Mouse (Mus musculus): Measurements from ENCODE around the gene Shf.

Gene Shf

DNA sequence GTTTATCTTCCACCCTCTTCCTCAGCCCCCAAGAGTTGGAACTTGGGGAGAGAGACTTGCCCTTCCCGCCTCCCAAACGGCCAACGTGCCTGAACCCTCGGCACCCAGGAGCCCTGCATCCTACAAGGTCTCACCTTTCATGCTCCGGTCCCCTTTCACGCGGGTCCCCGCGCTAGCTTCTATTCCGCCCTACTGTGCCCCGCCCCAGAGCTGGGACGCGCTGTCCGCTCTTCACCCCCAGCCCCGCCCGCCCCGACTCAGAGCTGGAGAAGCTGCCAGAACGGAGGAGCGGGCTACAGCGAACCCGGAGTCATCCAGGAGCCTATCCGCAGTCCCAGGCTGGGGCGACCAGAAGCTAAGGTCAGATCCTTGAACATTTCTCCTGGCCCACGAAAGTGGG lies 55.4 kb downstream of the Shf start, which contains the start of gene Duoxa1:
Duoxa1 (minus strand) TSS at position 195 of the 400 bp plus-strand sequence.
- in situ Hi-C loops (cut with MboI; ENCODE audit: low pct_unique_long_range_greater_than_20kb in 1 of 2, low sequenced_read_pairs in 2 of 2, unreplicated experiment in 1 of 2): no loop called here

DNA sequence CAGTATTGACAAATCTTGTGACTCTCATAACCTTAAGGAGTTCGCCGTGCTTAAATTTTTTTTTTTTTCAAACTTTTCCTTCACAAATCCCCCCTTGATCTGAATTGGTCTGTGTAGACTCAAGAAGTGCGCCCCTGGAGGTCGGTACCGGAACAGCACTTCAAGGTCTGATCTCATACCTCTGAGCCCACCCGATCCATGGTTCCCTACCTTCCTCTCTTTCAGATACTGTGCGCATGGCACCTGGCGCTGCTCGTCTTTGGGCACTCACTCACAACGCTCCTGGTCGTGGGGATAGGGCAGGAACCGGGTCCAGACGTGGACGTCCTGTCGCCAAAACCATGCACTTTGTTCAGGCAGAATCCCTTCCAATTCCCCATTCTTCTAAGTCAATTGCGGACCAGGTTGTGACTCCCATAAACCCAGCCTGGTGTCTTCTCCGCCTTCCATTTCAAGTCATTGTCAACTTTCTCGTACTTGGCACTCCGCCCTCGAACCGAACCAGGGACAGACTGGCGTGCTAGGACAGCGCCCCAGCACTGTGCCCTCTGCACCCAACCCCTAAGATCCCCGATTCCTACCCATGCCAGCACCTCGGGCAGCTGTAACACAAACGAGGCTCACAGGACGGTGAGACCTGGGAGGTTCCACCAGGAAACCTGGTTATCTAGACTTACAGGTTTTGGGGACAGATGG lies 56.1 kb downstream of the Shf start:
- in situ Hi-C loops (cut with MboI; ENCODE audit: low pct_unique_long_range_greater_than_20kb in 1 of 2, low sequenced_read_pairs in 2 of 2, unreplicated experiment in 1 of 2): no loop called here

DNA sequence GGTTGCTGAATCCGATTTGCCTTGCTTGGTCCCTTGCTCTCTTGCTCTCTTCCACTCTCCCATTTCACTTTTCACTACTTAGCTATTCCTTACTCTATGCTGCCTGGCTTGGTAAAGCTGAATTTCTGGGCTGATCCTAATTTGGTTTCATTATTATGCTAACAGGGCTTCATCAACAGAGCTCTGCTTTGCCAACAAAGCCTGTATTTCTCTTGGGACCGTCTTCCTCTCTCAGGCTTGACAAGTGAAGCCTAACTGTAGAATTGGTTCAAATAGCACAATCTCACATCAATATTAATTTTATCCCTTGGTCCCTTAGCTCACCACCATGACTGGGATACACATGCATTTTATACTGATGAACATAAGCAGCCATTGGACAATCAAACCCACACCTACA lies 57.4 kb downstream of the Shf start:
- in situ Hi-C loops (cut with MboI; ENCODE audit: low pct_unique_long_range_greater_than_20kb in 1 of 2, low sequenced_read_pairs in 2 of 2, unreplicated experiment in 1 of 2): no loop called here

DNA sequence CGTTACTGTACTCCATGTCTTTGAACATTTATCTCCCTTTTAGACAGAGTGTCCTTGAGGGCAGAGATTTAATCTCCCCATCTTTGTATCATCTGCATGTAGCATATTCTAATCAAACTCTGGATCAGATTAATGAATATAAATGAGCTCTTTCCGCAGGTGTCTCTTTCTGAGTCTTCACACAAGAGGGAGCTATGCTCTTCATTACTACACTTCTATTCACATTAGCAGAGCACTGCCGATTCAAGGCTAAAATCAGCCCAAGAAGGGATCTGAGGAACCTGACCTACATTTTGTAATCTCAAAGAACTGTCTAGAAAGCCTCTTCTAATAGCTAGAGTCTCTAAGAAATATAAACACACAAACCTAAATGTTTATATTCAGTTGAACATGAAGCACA lies 59.3 kb downstream of the Shf start:
- in situ Hi-C loops (cut with MboI; ENCODE audit: low pct_unique_long_range_greater_than_20kb in 1 of 2, low sequenced_read_pairs in 2 of 2, unreplicated experiment in 1 of 2): loop anchor here in 1 of 2 experiments (10.0 kb wide), 1 partner anchor 245 kb away; no protein-coding TSS in a partner anchor

DNA sequence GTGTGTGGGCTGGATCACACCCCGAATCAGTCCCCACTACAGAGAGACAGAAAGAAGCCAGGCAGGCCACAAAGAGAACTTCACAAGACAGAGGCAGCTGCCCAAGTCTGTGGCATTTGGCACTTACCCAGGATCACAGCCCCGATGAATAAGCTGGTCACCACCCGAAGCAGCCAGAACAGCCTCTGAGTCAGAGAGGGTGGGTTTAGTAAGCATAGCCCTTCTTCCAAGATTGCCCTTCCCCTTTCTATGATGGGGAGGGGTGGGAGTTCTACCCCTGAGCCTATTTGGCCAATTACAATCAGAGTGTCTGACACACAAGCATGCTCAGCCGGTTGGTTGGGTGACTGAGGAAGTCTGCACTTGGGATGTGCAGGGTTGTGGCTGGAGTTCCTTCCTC lies 62.8 kb downstream of the Shf start:
- in situ Hi-C loops (cut with MboI; ENCODE audit: low pct_unique_long_range_greater_than_20kb in 1 of 2, low sequenced_read_pairs in 2 of 2, unreplicated experiment in 1 of 2): loop anchor here in 1 of 2 experiments (10.0 kb wide), 1 partner anchor 241 kb away; no protein-coding TSS in a partner anchor

DNA sequence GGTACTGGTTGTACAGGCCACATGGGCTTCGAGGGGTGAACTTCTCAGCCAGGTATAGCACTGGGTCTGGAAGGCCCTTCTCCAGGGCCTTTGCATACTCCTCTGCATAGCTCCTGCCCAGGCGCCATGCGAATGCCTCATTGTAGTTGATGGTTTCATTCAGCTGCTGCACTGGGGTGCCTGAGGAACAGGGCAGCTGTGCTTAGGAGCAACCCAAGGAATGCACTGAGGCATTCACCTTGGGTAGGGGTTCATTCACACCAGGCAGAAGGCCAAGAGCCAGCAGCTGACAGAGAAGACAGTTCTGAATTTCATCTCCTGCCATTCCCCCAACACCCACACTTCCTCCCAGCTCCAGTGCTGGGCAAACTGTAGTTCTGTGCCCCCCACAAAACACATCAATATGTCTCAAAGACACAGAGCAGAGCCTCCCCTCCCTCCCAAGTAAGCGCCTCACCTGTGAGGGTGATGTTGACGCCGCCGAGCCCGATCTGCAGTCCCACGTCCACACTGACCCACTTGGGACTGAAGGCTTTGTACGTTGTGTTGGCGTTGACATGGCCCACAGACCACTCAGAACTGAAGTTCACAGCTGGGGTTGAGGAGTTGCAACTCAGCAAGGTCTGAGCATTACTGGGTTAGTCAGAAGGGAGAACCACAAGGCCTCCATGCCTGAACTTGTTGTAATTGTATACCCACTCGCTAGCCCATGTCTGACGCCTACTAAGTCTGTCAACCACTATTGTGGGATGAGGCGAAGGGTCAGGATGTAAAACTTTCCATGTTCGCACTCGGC lies 63.7 kb downstream of the Shf start:
- in situ Hi-C loops (cut with MboI; ENCODE audit: low pct_unique_long_range_greater_than_20kb in 1 of 2, low sequenced_read_pairs in 2 of 2, unreplicated experiment in 1 of 2): loop anchor here in 1 of 2 experiments (10.0 kb wide), 1 partner anchor 240 kb away; no protein-coding TSS in a partner anchor

DNA sequence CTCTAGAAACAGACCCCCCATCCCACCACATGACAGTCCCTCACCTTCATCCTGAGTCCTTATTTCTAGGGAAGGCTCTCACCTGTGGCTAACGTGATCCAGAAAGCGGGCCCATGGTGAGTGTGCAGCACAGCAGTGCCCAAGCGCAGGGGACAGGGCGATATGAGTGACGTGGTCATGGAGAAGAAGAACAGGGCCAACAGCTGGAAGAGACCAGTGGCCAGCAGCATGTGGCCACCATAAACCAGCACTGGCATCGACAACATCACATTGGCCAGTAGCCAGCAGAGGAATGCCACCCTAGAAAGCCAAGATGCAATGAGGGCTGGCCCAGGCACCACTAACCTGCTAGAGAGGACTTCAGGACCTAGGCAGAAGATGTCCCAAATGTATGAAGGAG lies 64.4 kb downstream of the Shf start:
- in situ Hi-C loops (cut with MboI; ENCODE audit: low pct_unique_long_range_greater_than_20kb in 1 of 2, low sequenced_read_pairs in 2 of 2, unreplicated experiment in 1 of 2): loop anchor here in 1 of 2 experiments (10.0 kb wide), 1 partner anchor 240 kb away; no protein-coding TSS in a partner anchor

GRCm38 (mm10) chr2:122302574-122303241 lies 66.3 kb downstream of the Shf start:
- in situ Hi-C loops (cut with MboI; ENCODE audit: low pct_unique_long_range_greater_than_20kb in 1 of 2, low sequenced_read_pairs in 2 of 2, unreplicated experiment in 1 of 2): loop anchor here in 1 of 2 experiments (10.0 kb wide), 1 partner anchor 238 kb away; no protein-coding TSS in a partner anchor

DNA sequence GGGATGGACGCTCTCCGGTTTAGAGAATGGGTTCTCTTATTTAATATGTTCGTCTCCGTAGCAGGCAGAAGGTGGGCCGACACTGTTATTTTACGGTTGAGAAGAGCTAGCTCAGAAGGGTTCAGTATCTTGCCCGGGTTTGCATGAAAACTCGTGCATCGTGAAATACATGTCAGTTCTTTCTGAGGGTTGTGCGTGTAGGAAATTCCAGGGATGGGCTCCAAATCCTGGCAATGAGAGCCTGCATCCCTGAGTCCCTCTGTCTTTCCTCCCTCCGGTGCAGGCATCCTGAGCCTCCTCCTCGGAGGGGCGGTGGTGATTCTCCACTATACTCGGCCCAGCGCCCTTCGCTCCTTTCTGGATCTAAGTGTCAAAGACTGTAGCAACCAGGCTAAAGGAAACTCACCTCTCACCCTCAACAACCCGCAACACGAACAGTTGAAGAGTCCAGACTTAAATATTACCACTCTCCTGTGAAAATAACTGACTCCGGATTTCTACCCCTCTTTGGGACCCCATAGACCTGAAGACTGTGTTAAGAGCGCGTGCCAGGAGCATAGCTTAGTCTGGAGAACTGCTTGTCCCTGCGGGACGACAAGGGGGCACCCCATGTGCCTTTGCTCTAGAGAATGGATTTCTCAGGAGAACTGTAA lies 66.9 kb downstream of the Shf start:
- in situ Hi-C loops (cut with MboI; ENCODE audit: low pct_unique_long_range_greater_than_20kb in 1 of 2, low sequenced_read_pairs in 2 of 2, unreplicated experiment in 1 of 2): loop anchor here in 1 of 2 experiments (10.0 kb wide), 1 partner anchor 237 kb away; no protein-coding TSS in a partner anchor

GRCm38 (mm10) chr2:122301081-122301920 lies 67.7 kb downstream of the Shf start:
- in situ Hi-C loops (cut with MboI; ENCODE audit: low pct_unique_long_range_greater_than_20kb in 1 of 2, low sequenced_read_pairs in 2 of 2, unreplicated experiment in 1 of 2): loop anchor here in 1 of 2 experiments (10.0 kb wide), 1 partner anchor 236 kb away; no protein-coding TSS in a partner anchor

DNA sequence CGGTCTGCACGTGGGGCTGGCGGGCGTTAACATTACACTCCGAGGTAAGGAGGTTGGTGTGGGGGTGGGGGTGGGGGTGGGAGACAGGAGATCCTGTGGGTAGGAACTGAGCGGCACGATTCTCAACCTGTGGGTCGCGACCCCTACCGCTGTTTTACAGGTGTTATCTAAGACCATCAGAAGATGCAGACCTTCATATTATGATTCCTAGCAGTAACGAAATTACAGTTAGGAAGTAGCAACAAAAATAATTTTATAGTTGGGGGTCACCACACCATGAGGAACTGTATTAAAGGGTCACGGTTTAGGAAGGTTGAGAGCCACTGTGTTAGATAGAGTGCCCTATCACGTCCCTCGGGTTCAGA lies 68.3 kb downstream of the Shf start:
- in situ Hi-C loops (cut with MboI; ENCODE audit: low pct_unique_long_range_greater_than_20kb in 1 of 2, low sequenced_read_pairs in 2 of 2, unreplicated experiment in 1 of 2): loop anchor here in 1 of 2 experiments (10.0 kb wide), 1 partner anchor 236 kb away; no protein-coding TSS in a partner anchor

DNA sequence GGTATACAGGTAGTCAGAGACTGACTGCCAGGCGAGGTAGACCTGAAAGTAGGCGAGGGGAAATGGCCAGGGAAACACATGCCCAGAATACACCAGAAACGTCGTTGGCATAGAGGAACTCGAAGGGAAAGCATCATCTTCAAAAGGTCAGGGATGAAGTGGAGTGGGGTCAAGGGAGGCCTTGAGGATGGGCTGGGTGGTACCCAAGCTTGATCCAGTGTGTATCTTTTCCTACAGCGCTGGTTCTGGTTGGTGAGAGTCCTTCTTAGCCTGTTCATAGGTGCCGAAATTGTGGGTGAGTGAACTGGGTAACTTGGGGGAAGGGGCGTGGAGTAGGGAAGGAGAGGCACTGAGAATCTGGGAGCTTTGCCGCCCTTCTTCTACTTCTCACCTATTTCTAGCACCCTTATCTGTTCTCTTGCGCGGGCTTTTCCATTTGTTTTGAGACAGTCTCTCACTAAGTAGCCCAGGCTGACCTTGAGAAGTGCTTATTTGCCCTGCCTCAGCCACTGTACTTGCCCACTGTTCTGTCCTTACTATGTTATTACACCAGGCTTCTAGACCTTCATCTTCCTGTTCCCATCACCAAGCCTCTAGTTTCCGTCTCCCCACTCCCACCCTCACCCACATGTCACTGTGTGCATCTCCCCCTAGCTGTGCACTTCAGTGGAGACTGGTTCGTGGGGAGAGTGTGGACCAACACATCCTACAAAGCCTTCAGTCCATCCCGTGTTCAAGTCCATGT lies 68.9 kb downstream of the Shf start:
- in situ Hi-C loops (cut with MboI; ENCODE audit: low pct_unique_long_range_greater_than_20kb in 1 of 2, low sequenced_read_pairs in 2 of 2, unreplicated experiment in 1 of 2): loop anchor here in 1 of 2 experiments (10.0 kb wide), 1 partner anchor 235 kb away; no protein-coding TSS in a partner anchor

Measured in mouse embryonic stem cell (cell line).